Mouse (Mus musculus) embryonic fibroblast, embryonic 13.5 days (primary cell): ENCODE data around the gene Nlrc3. TPM values are rescaled to one million over a fixed set of nuclear protein-coding genes. Genes with fewer than 3 reads are reported as not detected.
A peak's percentile ranks its signal among the peaks of the same experiment; 100 is the strongest.
"Not testable (repeated sequence)": the region's sequence is repeated elsewhere in the genome, so short reads cannot be mapped to it uniquely, and the experiment has no call there.

Experiments
- H3K27ac ChIP-seq: 2 replicates; pipeline ENCODE4 v1.5.1; 2012; ENCODE audit warnings: low read length, control low read depth, inconsistent platforms; ENCODE audit not compliant: insufficient read depth
- H3K4me1 ChIP-seq: 2 replicates; pipeline ENCODE4 v1.6.1; 2011; ENCODE audit warnings: low read length; ENCODE audit not compliant: control insufficient read depth, insufficient read depth
- H3K4me3 ChIP-seq: 2 replicates; pipeline ENCODE4 v1.5.1; 2011; ENCODE audit warnings: mild to moderate bottlenecking, control low read depth, low read length; ENCODE audit not compliant: insufficient read depth
- CTCF ChIP-seq: IDR thresholded peaks from 2 replicates; pipeline ENCODE4 v1.5.1; 2011; ENCODE audit warnings: mild to moderate bottlenecking, control low read depth, low read length, moderate library complexity, borderline replicate concordance; ENCODE audit not compliant: insufficient read depth
- POLR2A ChIP-seq: IDR thresholded peaks from 2 replicates; pipeline ENCODE4 v1.6.1; 2011; ENCODE audit warnings: low read depth, mild to moderate bottlenecking, control low read depth, low read length, moderate library complexity
- polyA plus RNA-seq: library from polyadenylated mRNA; stranded (reverse); fragments of >200 nt; gene quantifications from 2 replicates; pipeline ENCODE4 v1.2.4, GENCODE M21; 2011; ENCODE audit warnings: low read depth; ENCODE audit not compliant: missing spikeins, insufficient read length

The Nlrc3 gene
- polyA plus RNA-seq, 1 experiment: 0.84 TPM

- no peak overlapping the region for H3K27ac ChIP-seq
- no peak for TF ChIP-seq CTCF
- no peak for TF ChIP-seq POLR2A
- no peak overlapping the region for H3K4me3 ChIP-seq
- no peaks in the 10 kb centered on the region for H3K4me1 ChIP-seq
Observed at GRCm38 (mm10) chr16:3982173-3982572, 5.7 kb upstream of the Nlrc3 start.

GRCm38 (mm10) chr16:3976712-3977111 lies 280 bp upstream of the Nlrc3 start:
- no peak overlapping the region for H3K27ac ChIP-seq
- no peaks in the 10 kb centered on the region for H3K4me1 ChIP-seq
- TF ChIP-seq POLR2A (no peak), CTCF (no peak)
- H3K4me3 ChIP-seq: no peak overlapping the region

GRCm38 (mm10) chr16:3975658-3976057 lies 774 bp downstream of the Nlrc3 start:
- Histone ChIP-seq H3K4me3 (no peak overlapping the region), H3K4me1 (no peaks in the 10 kb centered on the region), H3K27ac (no peak overlapping the region)
- TF ChIP-seq POLR2A (no peak), CTCF (no peak)

- H3K4me1 ChIP-seq, H3K27ac ChIP-seq, H3K4me3 ChIP-seq: not testable (repeated sequence)
Observed at GRCm38 (mm10) chr16:3974456-3974855, 2.0 kb downstream of the Nlrc3 start.

- TF ChIP-seq POLR2A (no peak), CTCF (no peak)
- H3K4me1 ChIP-seq: no peaks in the 10 kb centered on the region
- H3K4me3 ChIP-seq: no peak overlapping the region
- no peak overlapping the region for H3K27ac ChIP-seq
Observed at GRCm38 (mm10) chr16:3965534-3965933, 10.9 kb downstream of the Nlrc3 start.

GRCm38 (mm10) chr16:3964990-3965389 lies 11.4 kb downstream of the Nlrc3 start:
- Histone ChIP-seq H3K4me3 (no peak overlapping the region), H3K4me1 (no peaks in the 10 kb centered on the region), H3K27ac (no peak overlapping the region)
- no peak for TF ChIP-seq CTCF
- no peak for TF ChIP-seq POLR2A

- H3K27ac ChIP-seq: peak overlapping the region; percentile 70
- peaks cover 6% of the 10 kb centered on the region for H3K4me1 ChIP-seq
- peak overlapping the region; percentile 10; the same call in 1 of the 2 replicates for H3K4me3 ChIP-seq
- TF ChIP-seq POLR2A (no peak), CTCF (no peak)
Observed at GRCm38 (mm10) chr16:3959261-3959660, 17.2 kb downstream of the Nlrc3 start.

- no peak overlapping the region for H3K4me3 ChIP-seq
- peaks cover 9% of the 10 kb centered on the region for H3K4me1 ChIP-seq
- peak overlapping the region; percentile 66 for H3K27ac ChIP-seq
- TF ChIP-seq POLR2A (no peak), CTCF (no peak)
Observed at GRCm38 (mm10) chr16:3956369-3956768, 20.1 kb downstream of the Nlrc3 start.

- Histone ChIP-seq H3K4me1 (peaks cover 3% of the 10 kb centered on the region), H3K27ac (no peak overlapping the region), H3K4me3 (no peak overlapping the region)
- no peak for TF ChIP-seq CTCF
Observed at GRCm38 (mm10) chr16:3951141-3951540, 25.3 kb downstream of the Nlrc3 start.

- Histone ChIP-seq H3K27ac (no peak overlapping the region), H3K4me1 (peaks cover 5% of the 10 kb centered on the region; the same call in 1 of the 2 replicates), H3K4me3 (no peak overlapping the region)
- no peak for TF ChIP-seq POLR2A
- TF ChIP-seq CTCF: no peak
Observed at GRCm38 (mm10) chr16:3934701-3935100, 41.7 kb downstream of the Nlrc3 start.

- TF ChIP-seq POLR2A: no peak
- no peak for TF ChIP-seq CTCF
- no peak overlapping the region for H3K27ac ChIP-seq
- H3K4me3 ChIP-seq: no peak overlapping the region
- H3K4me1 ChIP-seq: peaks cover 5% of the 10 kb centered on the region; the same call in 1 of the 2 replicates
Observed at GRCm38 (mm10) chr16:3934091-3934490, 42.3 kb downstream of the Nlrc3 start.
